Mouse (Mus musculus): ENCODE measurements around the gene Fgf9.

- TF ChIP-seq CTCF (IDR thresholded peaks at IDR 0.05; ENCODE audit: control insufficient read depth, insufficient read depth, insufficient read length): no peak
- TF ChIP-seq USF1 (IDR thresholded peaks at IDR 0.05; ENCODE audit: low read depth): no peak
- TF ChIP-seq MYOG (IDR thresholded peaks at IDR 0.05; ENCODE audit: control insufficient read depth, extremely low read depth, insufficient read length): no peak
- TF ChIP-seq CEBPB (IDR thresholded peaks at IDR 0.05; ENCODE audit: low read depth): no peak
Measured at GRCm38 (mm10) chr14:58089486-58089885, 19.1 kb downstream of the Fgf9 start.

Measured in C2C12 (cell line).